Mouse (Mus musculus) spleen, postnatal 4 days (tissue): ENCODE results near the gene Wdr31.
A peak's percentile ranks its signal among the peaks of the same experiment; 100 is the strongest.

Experiments
- DNase-seq, 2 experiments: peaks; one replicate each; pipeline ENCODE4 v3.0.0; 2022; ENCODE audit warnings: low spot score in 2 of 2

Gene Wdr31

DNA sequence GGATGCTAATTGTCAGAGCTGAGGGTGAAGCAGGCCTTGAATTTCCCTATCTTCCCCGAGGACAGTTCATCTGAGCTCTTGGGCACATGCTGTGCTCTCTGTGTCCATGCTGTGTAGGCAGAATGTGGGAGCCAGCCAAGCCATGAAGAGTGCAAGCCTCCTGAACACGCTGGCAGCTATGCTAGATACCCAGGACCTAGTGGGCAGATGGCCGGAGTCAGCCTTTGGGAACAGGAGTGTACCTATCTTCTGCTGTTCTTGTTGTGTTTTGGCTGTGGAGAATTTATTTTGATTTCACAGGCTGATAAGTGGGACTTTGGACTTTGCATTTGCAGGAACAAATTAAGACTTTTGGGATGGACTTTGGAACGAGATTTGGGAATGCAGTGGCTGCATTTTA, 30.2 kb downstream of the Wdr31 start:
- no peak for DNase-seq

DNA sequence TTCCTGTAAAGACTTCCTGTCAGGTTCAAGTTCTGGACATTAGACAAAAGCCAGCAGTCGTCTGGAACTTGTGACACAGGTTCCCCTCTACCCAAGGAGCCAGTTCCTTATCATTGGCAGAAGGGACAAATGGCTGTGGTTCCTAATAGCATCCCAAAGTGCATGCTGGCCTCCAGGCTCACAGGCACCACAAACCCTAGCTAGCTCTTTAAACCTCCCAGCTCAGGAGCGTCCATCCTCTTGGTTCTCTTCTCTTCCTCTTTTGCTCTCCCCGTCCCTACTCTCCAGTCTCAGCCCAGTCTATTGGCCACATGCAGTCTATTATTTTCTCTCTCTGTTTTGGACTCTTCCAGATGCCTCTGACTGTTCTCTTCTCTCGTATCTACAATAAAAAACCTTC, 30.9 kb downstream of the Wdr31 start:
- no peak for DNase-seq

DNA sequence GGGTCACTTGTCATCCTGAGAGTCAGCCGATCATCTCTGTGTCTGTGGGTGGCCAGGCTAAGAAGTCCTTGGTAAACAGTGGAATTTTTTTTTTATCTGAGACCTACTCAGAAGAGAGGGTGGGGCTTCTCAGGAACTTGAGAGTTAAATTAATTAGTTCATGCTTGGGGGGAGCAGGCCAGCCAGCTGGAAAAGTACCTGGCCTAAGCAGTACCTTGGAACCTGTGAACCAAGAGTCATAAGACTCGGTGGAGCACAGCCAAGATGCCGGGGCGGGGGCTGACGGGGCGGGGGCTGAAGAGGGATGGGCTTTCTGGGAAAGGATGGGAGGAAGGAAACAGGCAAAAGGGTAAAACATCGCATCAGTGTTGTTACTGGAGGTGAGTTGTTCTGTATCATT, 32.8 kb downstream of the Wdr31 start:
- no peak for DNase-seq

DNA sequence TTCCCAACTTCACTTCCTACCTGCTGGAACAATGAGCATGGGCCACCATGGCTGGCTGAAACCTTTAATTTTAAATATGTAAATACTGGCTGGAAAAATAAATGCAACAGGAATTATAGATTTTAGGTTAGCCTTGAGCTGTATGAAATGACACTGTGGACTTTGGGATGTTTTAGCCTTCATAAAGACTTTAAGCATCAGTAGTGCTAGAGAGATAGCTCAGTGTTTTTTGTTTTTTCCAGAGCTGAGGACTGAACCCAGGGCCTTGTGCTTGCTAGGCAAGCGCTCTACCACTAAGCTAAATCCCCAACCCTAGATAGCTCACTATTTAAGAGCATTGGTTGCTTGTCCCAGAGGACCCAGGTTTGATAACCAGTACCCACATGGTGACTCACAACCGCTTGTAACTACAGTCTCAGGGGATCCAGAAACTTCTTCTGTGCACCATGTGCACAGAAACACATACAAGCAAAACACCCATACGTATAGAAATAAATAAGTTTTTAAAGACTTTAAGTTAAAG, 33.4 kb downstream of the Wdr31 start:
- no peak for DNase-seq

DNA sequence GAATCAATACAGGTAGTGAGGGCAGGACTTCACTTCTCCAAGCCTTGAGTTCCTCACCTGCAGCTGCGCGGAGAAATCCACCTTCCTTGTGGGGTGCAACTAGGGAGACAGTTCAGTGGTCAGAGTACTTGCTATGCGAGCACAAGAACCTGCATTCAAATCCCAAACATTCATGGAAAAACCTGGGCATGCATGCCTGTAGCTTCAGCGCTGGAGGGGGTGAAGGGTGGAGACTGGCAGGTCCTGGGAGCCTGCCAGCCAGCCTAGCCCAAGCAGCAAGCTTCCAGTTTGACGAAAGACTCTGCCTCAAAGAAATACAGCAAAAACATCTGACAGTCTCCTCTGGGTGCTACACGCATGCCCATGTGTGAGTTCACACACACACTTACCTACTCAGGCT, 35.6 kb downstream of the Wdr31 start, which contains the start of gene Rnf183:
Rnf183 (minus strand) TSS at position 172 of the 400 bp plus-strand sequence.
- no peak for DNase-seq

DNA sequence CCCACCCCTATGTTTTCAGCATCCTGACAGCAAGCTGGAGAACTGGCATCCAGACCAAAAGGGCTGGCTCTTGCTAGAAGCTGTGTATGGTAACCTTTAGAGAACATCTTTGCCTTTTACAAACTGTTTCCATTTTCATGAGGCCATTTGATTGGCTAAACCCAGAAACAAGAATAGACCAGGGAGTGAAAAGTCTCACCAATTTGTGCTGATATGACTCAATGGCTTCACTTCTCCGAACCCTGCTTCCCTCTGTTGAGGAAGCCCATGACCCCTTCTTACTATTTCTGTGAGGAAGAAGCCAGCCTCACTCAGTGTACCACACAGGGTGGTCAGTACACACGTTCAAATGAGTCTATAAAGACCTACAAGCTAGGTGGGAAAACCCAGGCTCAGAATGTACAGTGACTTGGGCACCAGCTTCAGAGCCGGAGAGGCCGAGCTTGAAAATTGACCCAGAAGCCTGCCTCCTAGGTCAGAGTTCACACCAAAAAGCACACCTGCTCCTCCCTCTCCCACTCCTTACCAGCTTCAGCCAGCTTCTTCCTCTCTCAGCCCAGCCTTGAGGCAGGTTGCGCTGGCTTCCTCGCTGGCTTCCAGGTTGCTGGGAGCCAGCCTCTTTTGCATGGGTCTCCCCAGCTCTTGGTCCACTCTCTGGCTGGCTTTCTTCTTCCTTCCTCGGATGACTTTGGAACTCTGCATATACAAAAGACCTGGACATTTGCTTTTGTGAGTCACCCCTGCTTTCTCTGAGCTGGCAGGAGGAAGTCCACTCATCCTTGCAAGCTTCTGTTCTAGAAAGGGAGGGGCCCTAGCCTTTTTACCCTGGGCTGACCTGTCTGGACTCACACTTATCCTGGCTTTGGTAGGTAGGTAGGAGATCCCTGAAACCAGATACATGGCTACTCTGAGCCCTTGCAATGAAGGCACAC, 36.5 kb downstream of the Wdr31 start:
- no peak for DNase-seq

DNA sequence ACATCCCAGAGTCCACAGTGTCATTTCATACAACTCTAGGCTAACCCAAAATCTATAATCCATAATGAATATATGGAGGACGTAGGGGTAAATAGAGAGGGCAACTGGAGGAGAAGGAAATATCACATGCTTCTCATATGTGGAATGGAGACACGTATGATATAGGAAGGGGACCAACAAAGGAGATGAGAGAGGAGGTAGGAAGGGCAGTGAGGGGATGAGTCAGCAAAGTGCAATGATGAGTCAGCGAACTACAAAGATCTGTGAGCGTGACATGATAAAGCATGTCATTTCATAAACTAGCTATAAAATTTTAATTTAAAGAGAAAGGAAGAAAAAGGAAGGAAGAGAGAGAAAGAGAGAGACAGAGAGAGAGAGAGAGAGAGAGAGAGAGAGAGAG, 39.2 kb downstream of the Wdr31 start:
- peak in 1 of 2 experiments; percentile 32 for DNase-seq

DNA sequence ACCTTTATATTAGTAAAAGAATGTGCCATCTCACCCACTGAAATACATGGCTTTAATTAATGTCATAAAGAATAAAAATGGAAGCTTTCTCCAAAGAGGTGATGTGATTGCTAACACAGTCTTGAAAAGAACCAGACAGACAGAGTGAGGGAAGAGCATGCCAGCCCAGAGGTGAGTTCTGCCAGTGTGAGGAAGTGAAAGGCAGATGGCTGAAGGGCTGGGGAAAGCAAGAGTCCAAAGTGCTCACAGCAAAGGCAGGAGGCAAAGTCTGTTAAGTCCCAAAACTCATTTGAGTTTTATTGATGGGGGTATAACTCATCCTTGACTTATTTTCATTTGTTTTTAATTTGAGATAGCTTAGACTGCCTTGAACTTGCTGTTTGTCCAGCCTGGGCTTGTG, 40.0 kb downstream of the Wdr31 start:
- DNase-seq, result no peak

DNA sequence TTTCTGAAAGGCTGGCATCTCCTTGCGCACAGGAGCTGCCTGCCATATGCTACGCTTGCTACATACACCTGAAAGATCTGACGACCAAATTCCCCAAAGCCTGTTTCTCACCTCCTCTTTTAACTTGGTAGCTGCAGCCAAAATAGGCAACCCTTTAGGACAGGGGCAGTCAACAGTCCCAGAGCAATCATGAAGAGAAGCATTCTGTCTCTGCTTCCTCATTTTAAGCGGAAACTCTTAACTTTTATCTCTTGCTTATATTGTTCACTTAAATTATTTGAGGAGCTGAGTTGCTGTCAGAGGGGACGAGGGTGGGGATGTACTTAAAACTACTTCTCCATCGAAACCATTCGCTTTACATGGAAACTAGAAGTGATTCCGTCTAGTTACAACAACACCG, 41.1 kb downstream of the Wdr31 start:
- DNase-seq, result no peak

DNA sequence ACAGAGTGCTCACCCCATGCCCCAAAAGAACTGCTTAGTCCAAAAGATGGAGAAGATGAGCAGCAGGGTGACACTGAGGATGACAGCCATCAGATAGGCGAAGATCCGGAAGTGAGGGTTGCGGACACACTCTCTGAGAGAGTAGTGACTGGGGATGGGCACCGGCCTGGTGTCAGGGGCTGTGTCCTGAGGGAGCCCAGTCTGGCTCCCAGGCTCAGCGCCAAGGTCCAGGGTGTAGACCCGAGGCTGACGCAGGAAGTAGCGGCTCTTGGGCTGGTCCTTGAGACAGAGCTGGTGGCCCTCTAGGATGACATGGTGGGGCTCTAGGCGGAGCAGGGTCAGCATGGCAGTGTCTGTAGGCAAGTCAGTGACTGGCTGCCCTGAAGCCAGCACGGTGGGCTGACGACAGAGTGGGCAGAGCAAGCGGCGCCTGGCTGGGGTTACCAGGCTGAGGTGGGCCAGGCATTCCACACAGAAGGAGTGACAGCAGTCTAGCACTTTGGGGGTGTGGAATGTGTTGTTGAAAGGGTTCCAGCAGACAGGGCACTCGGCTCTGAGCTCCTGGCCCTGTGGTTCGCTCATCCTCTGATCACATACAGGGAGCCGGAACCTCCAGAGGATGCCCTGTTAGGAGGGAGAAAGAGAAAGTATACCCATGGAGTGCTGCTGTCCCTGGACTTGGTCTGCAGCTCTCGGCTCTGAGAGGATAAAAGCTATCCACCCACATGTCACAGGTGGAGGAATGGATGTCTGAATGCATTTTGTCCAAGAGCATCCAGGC, 42.5 kb downstream of the Wdr31 start:
- DNase-seq, result no peak

DNA sequence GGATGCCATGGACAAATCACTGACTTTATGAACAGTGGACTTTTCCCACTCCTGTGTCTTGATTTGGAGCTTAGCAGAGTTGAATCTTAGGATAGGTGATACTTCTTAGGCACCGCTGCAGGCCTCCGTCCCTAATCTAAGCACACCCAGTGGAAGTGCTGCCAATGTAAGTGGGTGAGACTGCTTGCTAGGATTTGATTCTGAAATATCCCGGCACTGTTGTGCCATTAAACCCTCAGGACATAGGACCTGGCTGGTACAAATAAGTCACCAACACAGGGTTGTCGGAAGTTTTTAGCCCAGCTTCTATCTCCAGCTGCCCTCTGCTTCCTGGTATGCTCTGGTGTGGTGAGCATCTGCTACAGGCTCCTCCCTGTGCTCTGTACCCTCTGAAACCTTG, 44.8 kb downstream of the Wdr31 start:
- no peak for DNase-seq

DNA sequence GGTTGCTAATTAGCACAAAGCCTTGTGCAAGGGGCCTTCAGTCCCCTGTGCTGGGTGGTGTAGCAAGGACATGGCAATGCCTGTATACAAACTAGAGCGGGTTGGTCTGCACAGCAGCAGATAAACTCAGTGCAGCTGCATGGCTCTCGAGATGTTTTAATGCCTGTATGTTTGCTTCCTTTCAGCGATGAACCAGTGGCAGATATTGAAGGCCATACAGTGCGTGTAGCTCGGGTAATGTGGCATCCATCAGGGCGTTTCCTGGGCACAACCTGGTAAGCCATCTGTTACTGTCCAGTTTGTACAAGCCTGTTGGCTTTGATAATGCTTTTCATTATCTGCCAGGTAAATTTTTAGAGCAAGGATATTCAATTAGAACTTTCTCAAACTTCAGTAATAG, 51.6 kb downstream of the Wdr31 start:
- DNase-seq, result no peak

DNA sequence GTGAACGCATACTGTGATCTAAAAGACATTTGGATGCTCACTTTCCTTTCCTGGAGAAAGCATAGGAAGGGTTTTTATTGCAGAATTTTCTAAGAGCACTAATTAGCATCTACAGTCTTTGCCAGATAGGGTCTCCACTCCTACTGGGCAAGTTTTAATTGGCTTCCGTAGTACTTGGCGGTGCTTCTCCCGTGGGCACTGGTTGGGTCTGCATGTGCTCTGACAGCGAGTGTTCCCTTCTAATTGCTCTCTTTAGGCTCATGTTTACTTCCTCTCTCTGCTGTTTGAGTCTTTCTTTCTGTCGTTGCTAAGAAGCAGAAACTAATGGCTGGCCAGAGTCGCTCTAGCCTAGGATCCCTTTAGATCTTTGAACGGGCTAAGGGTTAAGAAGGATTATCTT, 52.2 kb downstream of the Wdr31 start:
- no peak for DNase-seq

DNA sequence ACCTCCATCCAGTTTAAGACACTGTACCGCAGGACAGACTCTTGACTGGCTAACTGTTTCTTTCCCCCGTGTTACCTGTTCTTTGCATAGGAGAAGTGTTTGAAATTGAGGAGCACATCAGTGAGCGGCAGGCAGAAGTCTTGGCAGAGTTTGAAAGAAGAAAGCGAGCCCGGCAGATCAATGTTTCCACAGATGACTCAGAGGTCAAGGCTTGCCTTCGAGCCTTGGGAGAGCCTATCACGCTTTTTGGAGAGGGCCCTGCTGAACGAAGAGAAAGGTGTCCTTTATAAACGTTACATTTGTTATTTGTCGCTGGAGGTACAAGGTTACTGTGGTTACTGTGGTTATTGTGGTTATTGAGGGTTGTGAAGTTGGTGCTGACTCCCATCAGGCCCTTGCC, 59.1 kb downstream of the Wdr31 start:
- no peak for DNase-seq

DNA sequence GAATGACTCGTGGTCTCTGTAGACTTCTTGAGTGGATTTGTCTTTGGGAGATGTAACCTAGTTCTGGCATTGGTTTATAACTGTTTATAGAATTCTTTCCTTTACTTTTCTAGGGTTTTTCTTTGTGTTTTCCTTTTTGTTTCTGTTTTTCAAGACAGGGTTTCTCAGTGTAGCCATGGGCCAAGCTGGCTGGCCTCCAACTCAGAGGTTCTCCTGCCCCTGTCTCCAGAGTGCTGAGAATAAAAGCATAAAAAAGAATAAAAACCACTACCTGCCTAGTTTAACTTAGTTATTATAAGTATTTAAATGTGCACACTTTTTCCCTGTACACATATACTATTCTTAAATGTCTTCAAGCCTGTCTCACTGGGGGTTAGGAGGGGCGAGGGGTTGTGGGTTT, 60.4 kb downstream of the Wdr31 start:
- DNase-seq, result no peak

DNA sequence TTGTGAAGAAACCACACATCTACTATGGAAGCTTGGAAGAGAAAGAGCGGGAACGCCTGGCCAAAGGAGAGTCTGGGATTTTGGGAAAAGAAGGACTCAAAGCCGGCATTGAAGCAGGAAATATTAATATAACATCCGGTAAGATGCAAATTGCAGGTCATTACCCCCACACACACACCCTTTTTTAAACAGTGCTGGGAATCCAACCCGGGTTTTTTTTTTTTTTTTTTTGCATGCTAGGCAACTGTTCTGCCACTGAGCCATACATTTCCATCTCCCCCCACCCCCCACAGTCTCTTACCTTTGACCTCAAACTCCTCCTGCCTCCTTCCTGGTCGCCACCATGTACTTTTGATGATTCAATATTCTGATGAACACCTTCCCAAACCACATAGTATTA, 61.1 kb downstream of the Wdr31 start:
- DNase-seq, result no peak

DNA sequence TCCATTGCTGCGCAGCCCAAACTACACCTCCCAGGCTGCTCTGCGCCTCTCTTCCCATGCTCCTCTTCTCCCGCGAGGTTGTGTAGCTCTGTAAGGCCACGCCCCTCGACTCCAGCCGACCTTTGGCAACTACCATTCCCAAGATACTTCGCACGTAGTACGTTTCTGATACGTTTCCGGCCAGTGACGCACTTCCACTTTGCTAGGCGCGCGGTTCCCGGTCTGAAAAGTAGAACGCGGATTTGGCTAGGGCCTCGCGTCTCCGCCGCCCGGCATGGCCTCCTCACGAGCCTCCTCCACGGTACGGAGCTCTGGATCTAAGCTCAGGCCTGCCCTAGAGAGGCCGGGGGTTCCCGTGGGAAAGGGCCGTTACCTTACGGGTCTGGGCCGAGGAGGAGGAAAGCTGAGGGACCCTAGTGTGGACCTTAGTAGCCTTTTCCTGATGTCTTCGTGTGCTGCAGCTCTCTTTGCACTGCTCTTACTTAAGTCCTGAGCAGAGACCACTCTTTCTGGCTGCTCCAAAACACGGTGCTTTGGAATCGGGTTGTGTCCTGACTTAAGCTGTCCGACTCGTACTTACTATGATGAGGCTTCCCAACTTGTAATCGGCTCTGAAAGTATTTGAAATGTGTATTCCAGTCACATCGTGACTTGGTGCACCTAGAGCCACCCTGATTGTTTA, 62.0 kb downstream of the Wdr31 start, which contains the start of the genes Cdc26 and Prpf4:
Cdc26 (minus strand) TSS at position 42 of the 682 bp plus-strand sequence.
Prpf4 (plus strand) TSS at position 197 of the 682 bp plus-strand sequence.
- peak; percentile 97 for DNase-seq

DNA sequence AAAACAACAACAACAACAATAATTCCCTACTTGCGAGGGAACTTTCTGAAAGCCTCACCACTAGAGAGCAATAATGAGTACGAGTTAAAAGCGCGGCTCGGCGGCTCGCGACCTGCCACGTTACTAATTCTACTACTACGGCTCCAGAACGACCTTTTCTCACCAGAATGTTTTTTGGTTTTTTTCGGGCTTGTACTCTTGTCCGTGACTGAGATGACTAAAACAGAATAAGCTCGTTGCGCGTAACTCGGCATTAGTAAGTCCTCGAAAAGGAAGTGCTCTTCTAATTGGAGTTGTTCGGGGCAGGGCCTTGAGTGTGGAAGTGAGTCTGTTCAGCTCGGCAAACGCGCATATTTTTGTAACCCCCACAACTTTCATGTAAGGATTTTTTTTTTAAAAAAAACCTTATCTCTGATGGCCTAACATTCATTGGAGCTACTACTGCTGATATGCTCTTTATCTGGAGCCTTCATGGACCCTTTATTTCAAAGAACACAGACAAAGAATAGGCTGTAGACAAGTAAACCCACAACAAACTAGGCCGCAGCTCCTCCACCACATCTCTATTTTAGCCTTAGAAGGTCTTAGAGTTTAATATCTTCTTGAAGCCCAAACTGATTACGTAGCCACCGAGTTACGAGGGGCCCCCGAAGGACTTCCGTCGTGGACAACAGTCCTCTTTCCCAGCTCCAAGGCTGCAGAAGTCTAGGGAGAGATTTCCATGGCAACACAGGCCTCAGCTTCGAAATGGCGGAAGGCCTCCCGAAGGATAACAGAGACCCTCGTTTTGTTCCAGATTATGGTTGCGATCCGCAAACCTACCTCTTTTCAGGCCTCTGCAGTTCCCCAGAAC, 62.7 kb downstream of the Wdr31 start:
- peak; percentile 59 to 80 for DNase-seq

DNA sequence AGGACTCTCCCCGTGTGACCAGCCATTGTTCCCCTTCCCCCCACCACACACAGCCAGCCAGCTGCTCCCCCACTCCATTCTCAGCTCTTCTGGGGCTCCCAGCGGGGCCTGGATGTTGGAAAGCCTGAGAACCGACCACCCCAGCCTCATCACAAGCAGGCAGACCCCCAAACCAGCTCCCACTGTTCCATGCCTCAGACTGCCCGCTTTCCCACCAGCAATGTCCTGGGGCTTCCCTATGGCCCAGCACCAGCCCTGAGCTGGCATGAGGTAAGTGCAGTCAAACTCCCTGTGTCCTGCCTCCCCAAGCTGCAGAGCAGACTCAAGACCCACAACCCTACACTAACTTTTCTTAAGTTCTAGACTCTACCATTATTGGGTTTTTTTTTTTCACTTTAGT, 64.6 kb downstream of the Wdr31 start:
- DNase-seq, result no peak

DNA sequence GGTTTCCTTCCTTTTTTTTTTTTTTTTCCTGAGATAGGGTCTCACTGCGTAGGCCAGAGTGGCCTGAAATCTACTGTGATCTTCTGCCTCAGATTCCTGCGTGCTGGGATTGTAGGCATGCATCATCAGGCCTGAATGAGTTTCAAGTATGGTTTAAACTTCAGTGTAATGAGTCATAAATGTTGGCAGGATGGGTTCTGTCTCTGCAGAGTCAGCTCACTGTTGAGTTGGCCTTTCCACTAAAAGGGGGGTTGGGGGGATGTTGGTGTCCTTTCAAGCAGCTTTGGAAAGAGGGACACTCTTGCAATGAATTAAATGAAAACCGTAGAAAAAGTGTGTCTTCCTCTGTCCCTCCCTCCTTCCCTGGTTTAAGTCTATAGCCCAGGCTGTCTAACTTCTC, 71.7 kb downstream of the Wdr31 start:
- no peak for DNase-seq
